Mouse (Mus musculus): ENCODE measurements at regions not wholly inside any gene's neighbourhood (a gene's known extent, or its start where the extent isn't known, plus 50 kb on each side); places are given as distances from the start of the nearest gene placed in this dataset.

DNA sequence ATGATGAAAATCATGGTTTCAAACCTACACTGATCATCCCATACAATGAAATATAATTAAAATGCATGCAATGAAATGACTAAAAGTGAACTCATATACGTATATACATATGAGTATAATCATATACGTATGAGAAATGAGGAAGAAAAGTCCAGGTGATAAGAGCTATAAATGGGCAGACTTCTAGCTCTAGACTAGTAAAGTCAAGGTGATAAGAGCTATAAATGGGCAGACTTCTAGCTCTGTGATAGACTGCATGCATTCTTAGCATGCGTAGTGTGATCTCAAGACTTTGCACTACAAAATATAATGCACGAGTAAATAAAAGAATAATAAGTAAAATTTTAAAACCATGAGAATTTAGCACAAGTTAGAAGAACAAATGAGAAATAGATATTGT, 606.2 kb upstream of the Gpc5 start:
- TF ChIP-seq GATA4 (IDR thresholded peaks at IDR 0.05; ENCODE audit: insufficient replicate concordance, low read length): no peak

GRCm38 (mm10) chr14:114504976-114505375, 587.0 kb upstream of the Gpc5 start:
- TF ChIP-seq GATA4 (IDR thresholded peaks at IDR 0.05; ENCODE audit: insufficient replicate concordance, low read length): no peak

- TF ChIP-seq GATA4 (IDR thresholded peaks at IDR 0.05; ENCODE audit: insufficient replicate concordance, low read length): no peak
These were observed 543.9 kb upstream of the Gpc5 start for GRCm38 (mm10) chr14:114547910-114548680.

DNA sequence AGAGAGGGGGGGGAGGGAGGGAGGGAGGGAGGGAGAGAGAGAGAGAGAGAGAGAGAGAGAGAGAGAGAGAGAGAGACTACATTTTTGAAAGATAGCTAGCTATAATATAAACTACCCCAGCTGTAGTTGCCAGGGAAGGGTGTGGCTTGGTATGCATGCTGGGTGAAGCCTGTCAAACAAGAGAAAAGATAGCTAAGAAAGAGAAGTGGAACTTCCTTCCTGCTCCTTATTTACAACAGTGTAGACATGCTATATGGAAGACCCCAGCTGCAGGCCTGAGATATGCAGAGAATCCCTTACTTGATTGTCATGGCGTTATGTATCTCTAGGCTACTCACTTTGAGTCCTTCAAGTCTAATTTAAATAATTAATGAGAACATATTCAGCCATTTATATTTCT, 542.9 kb upstream of the Gpc5 start:
- TF ChIP-seq GATA4 (IDR thresholded peaks at IDR 0.05; ENCODE audit: insufficient replicate concordance, low read length): no peak

GRCm38 (mm10) chr14:114566411-114567030, 525.5 kb upstream of the Gpc5 start:
- TF ChIP-seq GATA4 (IDR thresholded peaks at IDR 0.05; ENCODE audit: insufficient replicate concordance, low read length): no peak

DNA sequence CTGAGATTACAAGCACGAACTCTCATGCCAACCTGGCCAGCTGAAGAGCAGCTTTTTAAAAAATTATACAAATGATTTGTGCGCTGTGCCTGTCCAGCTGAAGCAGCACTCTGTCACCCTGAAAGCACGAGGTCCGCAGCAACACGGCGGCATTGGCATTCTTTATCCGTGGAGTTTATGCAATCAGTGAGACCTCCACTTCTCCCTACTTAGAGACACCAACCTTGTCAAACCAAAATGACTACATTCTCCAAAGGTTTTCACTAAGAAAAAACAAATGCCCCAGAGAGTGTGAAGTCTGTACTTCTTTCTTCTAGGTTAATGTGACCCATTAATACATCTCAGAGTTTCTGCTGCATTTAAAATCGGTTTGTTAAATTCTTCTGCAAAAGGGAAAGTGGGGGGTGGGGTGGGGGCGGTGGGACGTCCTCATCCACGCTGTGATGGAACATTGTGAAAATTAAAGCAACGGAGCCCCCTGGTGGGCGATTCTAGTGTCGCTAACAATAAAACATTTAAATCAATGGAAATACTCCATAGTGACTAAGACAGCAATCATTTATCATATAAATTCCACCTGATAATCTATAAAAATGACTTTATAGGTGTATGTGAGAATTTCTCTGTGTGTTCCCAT, 524.2 kb upstream of the Gpc5 start:
- no peak for TF ChIP-seq GATA4 (IDR thresholded peaks at IDR 0.05; ENCODE audit: insufficient replicate concordance, low read length)

GRCm38 (mm10) chr14:114587367-114588064, 504.5 kb upstream of the Gpc5 start:
- no peak for TF ChIP-seq GATA4 (IDR thresholded peaks at IDR 0.05; ENCODE audit: insufficient replicate concordance, low read length)

- TF ChIP-seq GATA4 (IDR thresholded peaks at IDR 0.05; ENCODE audit: insufficient replicate concordance, low read length): no peak
These were observed 482.7 kb upstream of the Gpc5 start for GRCm38 (mm10) chr14:114609296-114609695.

- TF ChIP-seq GATA4 (IDR thresholded peaks at IDR 0.05; ENCODE audit: insufficient replicate concordance, low read length): no peak
These were observed 479.6 kb upstream of the Gpc5 start for GRCm38 (mm10) chr14:114612400-114612799.

DNA sequence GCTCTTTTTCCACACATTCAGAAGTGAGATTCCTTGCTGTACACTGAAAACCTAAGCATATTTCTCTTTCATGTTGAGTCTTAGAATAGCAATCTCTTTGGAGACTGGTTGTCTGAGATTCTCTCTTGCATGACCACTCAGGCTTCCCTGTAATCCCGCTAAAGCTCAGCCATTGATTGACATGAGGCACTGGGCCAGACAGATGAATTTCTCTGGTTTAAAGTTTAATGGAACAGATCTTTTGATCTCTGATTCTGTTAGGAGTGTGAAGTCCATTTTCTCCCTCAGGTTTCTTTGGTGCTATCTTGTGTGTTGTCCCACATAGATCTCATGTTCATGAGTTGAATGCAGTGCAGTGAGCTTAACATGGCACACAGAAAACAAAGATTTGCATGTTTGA, 435.4 kb upstream of the Gpc5 start:
- no peak for TF ChIP-seq GATA4 (IDR thresholded peaks at IDR 0.05; ENCODE audit: insufficient replicate concordance, low read length)

GRCm38 (mm10) chr14:114662028-114662427, 430.0 kb upstream of the Gpc5 start:
- TF ChIP-seq GATA4 (IDR thresholded peaks at IDR 0.05; ENCODE audit: insufficient replicate concordance, low read length): no peak

GRCm38 (mm10) chr14:114685133-114685532, 406.9 kb upstream of the Gpc5 start:
- no peak for TF ChIP-seq GATA4 (IDR thresholded peaks at IDR 0.05; ENCODE audit: insufficient replicate concordance, low read length)

- TF ChIP-seq GATA4 (IDR thresholded peaks at IDR 0.05; ENCODE audit: insufficient replicate concordance, low read length): no peak
These were observed 397.1 kb upstream of the Gpc5 start for GRCm38 (mm10) chr14:114694930-114695329.

DNA sequence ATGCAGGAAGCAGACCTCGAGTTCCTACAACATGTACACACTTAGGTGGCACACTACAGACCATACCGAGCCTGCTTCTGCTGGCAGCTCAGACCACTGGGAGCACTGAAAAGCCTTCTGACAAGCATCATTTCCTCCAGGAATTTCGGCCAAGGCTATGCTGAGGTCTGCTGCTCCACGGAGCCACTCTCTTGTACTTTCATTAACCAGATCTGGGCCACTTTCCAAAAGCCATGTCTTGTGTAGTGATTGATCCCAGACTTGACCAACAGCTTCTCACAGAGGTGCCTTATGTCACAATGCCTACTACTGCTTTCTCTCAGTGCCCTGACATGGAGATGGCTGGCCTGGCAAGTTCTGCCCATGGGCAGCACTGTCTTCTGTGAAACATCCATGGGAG, 394.5 kb upstream of the Gpc5 start:
- TF ChIP-seq GATA4 (IDR thresholded peaks at IDR 0.05; ENCODE audit: insufficient replicate concordance, low read length): no peak

DNA sequence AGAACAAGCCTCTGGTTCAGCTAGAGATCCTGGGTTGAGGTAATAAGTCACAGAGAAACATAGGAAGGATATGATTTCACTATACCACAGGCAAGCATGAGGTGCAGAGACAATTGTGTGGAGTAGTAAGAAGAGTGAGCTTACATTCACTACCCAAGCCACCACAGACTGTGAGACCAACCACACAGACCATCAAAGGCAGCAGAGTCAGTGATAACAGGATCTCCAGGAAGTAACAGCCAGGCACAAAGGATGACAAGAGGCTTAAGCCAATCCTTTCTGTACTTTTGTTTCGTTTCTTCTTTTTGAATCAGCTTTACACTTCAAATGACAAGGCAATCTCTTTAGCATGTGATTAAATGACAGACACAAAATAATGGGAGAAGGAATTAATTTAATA, 368.9 kb upstream of the Gpc5 start:
- no peak for TF ChIP-seq GATA4 (IDR thresholded peaks at IDR 0.05; ENCODE audit: insufficient replicate concordance, low read length)

DNA sequence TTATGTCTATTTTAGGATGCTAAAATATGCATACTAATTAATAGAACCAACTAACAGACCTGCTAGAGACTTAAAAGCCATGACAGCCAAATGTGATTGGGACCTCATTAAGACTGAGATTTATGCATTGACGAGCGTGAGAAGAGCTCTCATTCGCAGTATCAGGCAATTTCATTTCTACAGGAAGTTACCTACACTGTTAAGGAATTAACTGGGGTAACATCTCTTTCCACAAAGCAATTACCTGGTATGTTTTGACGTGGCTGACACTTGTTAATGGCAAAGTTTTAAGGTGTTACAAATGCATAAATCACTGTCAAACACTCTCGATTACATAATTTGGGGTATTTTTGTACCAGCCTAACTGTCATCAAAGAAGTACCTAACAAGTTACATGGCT, 324.7 kb upstream of the Gpc5 start:
- no peak for TF ChIP-seq GATA4 (IDR thresholded peaks at IDR 0.05; ENCODE audit: insufficient replicate concordance, low read length)
